In genomic region chr6:139010501-139010900, GRCm38 (mm10) we compare ENCODE assay signal across 34 mouse cellular contexts.
DNase-seq lines count a peak whose midpoint lies in the region; ATAC-seq and TF ChIP-seq lines count a peak whose summit lies in the region.
"Had no signal": no experiment of that assay in that cellular context is flagged by ENCODE, and none has a peak within 500 bp of the region (broad histone marks: within the 10 kb centered on the region; RNA-seq: fewer than 3 reads in every experiment).

No protein-coding gene starts in this region.

- H3K4me3 ChIP-seq in lung, embryonic 14.5 days (ENCODE audit: low read depth, low read length): no peak overlapping the region
- H3K4me3 ChIP-seq: embryonic facial prominence, embryonic 13.5 days; forebrain, embryonic 12.5 days; heart, embryonic 10.5 days; heart, embryonic 15.5 days; hindbrain, embryonic 13.5 days; limb, embryonic 12.5 days; megakaryocyte, embryonic 14.5 days; midbrain, embryonic 15.5 days; neural tube, embryonic 15.5 days had no signal

- H3K4me2 ChIP-seq in lung, embryonic 14.5 days: no peak overlapping the region
- H3K4me2 ChIP-seq: embryonic facial prominence, embryonic 13.5 days; forebrain, embryonic 12.5 days; heart, embryonic 15.5 days; hindbrain, embryonic 13.5 days; limb, embryonic 12.5 days; liver, embryonic 11.5 days; midbrain, embryonic 15.5 days; neural tube, embryonic 15.5 days had no signal

- H3K27ac ChIP-seq in lung, embryonic 14.5 days (ENCODE audit: low read depth): no peak overlapping the region
- H3K27ac ChIP-seq: embryonic facial prominence, embryonic 13.5 days; forebrain, embryonic 12.5 days; heart, embryonic 10.5 days; heart, embryonic 15.5 days; hindbrain, embryonic 13.5 days; limb, embryonic 12.5 days; midbrain, embryonic 15.5 days; neural tube, embryonic 15.5 days had no signal

- TF ChIP-seq CTCF in lung, embryonic 14.5 days (IDR thresholded peaks at IDR 0.05; ENCODE audit: low read depth): no peak

- ATAC-seq in lung, embryonic 14.5 days (ENCODE audit: insufficient read depth): no peak
- no peak for ATAC-seq in erythroblast, adult 5-6 weeks (replicated peaks; ENCODE audit: low FRiP score, poor library complexity, severe bottlenecking)
- ATAC-seq: forebrain, postnatal 0 days; intestine, embryonic 16.5 days; lung, postnatal 0 days; midbrain, embryonic 15.5 days had no signal

- no peaks in the 10 kb centered on the region for H3K9me3 ChIP-seq in lung, embryonic 14.5 days (ENCODE audit: low read depth, low read length)
- H3K9me3 ChIP-seq: embryonic facial prominence, embryonic 13.5 days; forebrain, embryonic 12.5 days; heart, embryonic 10.5 days; heart, embryonic 15.5 days; hindbrain, embryonic 13.5 days; limb, embryonic 12.5 days; midbrain, embryonic 15.5 days; neural tube, embryonic 15.5 days had no signal

- 72% methylated on average over 4 of the region's 4 CpGs for WGBS in lung, embryonic 14.5 days

- H3K27me3 ChIP-seq in lung, embryonic 14.5 days (ENCODE audit: insufficient read depth, low read length): no peaks in the 10 kb centered on the region
- H3K27me3 ChIP-seq: embryonic facial prominence, embryonic 13.5 days; forebrain, embryonic 12.5 days; heart, embryonic 15.5 days; hindbrain, embryonic 13.5 days; limb, embryonic 12.5 days; megakaryocyte, embryonic 14.5 days; midbrain, embryonic 15.5 days; neural tube, embryonic 15.5 days had no signal

- H3K36me3 ChIP-seq in lung, embryonic 14.5 days (ENCODE audit: insufficient read depth): no peaks in the 10 kb centered on the region
- H3K36me3 ChIP-seq: embryonic facial prominence, embryonic 13.5 days; forebrain, embryonic 12.5 days; G1E; heart, embryonic 10.5 days; heart, embryonic 15.5 days; hindbrain, embryonic 13.5 days; limb, embryonic 12.5 days; midbrain, embryonic 15.5 days; neural tube, embryonic 15.5 days had no signal

- DNase-seq in embryo, embryonic 10 days (ENCODE audit: low spot score): peak; percentile 5
- DNase-seq in embryo, embryonic 9.5 days (ENCODE audit: extremely low spot score): no peak
- DNase-seq in lung, embryonic 14.5 days: peak; percentile 67
- no peak for DNase-seq in lung, adult 18-20 months
- DNase-seq in ZHBTc4 (ENCODE audit: low read depth, low spot score): peak; percentile 5
- peak; percentile 21 for DNase-seq in forelimb bud, embryonic 11.5 days (ENCODE audit: low read depth, low spot score)
- no peak for DNase-seq in frontal cortex, postnatal 36 days (ENCODE audit: low spot score in 2 of 2)
- DNase-seq: adrenal gland, postnatal 10 days; cerebellum, adult 11 months; cerebellum, adult 9-10 months; cerebellum, postnatal 36 days; forebrain, postnatal 0 days; gastrocnemius, postnatal 25 days; heart, adult 11 months; kidney, adult 8-10 months; kidney, postnatal 14 days; layer of hippocampus, adult 9-11 months; lung, postnatal 4 days; right cerebral cortex, adult 18-20 months; right cerebral cortex, postnatal 4 days had no signal

- H3K4me1 ChIP-seq in lung, embryonic 14.5 days (ENCODE audit: insufficient read depth): no peaks in the 10 kb centered on the region
- H3K4me1 ChIP-seq: embryonic facial prominence, embryonic 13.5 days; forebrain, embryonic 12.5 days; heart, embryonic 10.5 days; heart, embryonic 15.5 days; hindbrain, embryonic 13.5 days; limb, embryonic 12.5 days; megakaryocyte, embryonic 14.5 days; midbrain, embryonic 15.5 days; neural tube, embryonic 15.5 days had no signal

- no peak overlapping the region for H3K9ac ChIP-seq in lung, embryonic 14.5 days
- H3K9ac ChIP-seq: embryonic facial prominence, embryonic 13.5 days; forebrain, embryonic 12.5 days; forebrain, postnatal 0 days; heart, embryonic 15.5 days; hindbrain, embryonic 13.5 days; limb, embryonic 12.5 days; midbrain, embryonic 15.5 days; neural tube, embryonic 15.5 days had no signal

Comparison
In these comparisons a context has a peak if more than half of its experiments do, and no peak if none do; other contexts are left out.
1. DNase-seq: peak in embryo, embryonic 10 days (single experiment), lung, embryonic 14.5 days (single experiment), ZHBTc4 (single experiment) and forelimb bud, embryonic 11.5 days (single experiment); none in embryo, embryonic 9.5 days (single experiment), lung, adult 18-20 months (0 of 2) and frontal cortex, postnatal 36 days (0 of 2).